Mouse (Mus musculus) MEL (cell line): ENCODE results near the gene Xrcc6.

Source experiments
- CTCF ChIP-seq, 3 experiments: IDR thresholded peaks in 2 of 3; conservative IDR thresholded peaks in 1 of 3; 2 replicates each; pipeline ENCODE4 v1.5.1; 2011 to 2012; ENCODE audit warnings: low read length in 3 of 3, low read depth in 2 of 3, mild to moderate bottlenecking in 2 of 3, improper control_type of control experiment in 1 of 3, inconsistent platforms in 1 of 3, mixed read lengths in 1 of 3, moderate library complexity in 1 of 3; ENCODE audit not compliant: control insufficient read depth in 1 of 3, insufficient read depth in 1 of 3, poor library complexity in 1 of 3, severe bottlenecking in 1 of 3
- EP300 ChIP-seq, 2 experiments: IDR thresholded peaks; 2 replicates each; pipeline ENCODE4 v1.6.1; 2011; ENCODE audit warnings: improper control_type of control experiment in 2 of 2, low read length in 2 of 2, low read depth in 1 of 2, mild to moderate bottlenecking in 1 of 2
- GABPA ChIP-seq: IDR thresholded peaks from 2 replicates; pipeline ENCODE4 v1.6.1; 2012; ENCODE audit warnings: low read depth, mild to moderate bottlenecking, inconsistent platforms, low read length, improper control_type of control experiment, moderate library complexity
- MAZ ChIP-seq: IDR thresholded peaks from 2 replicates; pipeline ENCODE4 v1.6.1; 2012; ENCODE audit warnings: low read depth, mild to moderate bottlenecking, inconsistent platforms, low read length, improper control_type of control experiment
- NELFE ChIP-seq: IDR thresholded peaks from 2 replicates; pipeline ENCODE4 v1.6.1; 2011; ENCODE audit warnings: low read depth, low read length, improper control_type of control experiment
- POLR2A ChIP-seq, 2 experiments: IDR thresholded peaks; 2 replicates each; pipeline ENCODE4 v1.6.1; 2011 to 2012; ENCODE audit warnings: low read length in 2 of 2, mild to moderate bottlenecking in 2 of 2, control low read depth in 1 of 2, improper control_type of control experiment in 1 of 2, low read depth in 1 of 2, moderate library complexity in 1 of 2; ENCODE audit not compliant: control insufficient read depth in 1 of 2, insufficient read depth in 1 of 2, poor library complexity in 1 of 2
- TBP ChIP-seq: IDR thresholded peaks from 2 replicates; pipeline ENCODE4 v1.8.0; 2011; ENCODE audit warnings: low read depth, low read length, improper control_type of control experiment
- TCF12 ChIP-seq: IDR thresholded peaks from 2 replicates; pipeline ENCODE4 v1.6.1; 2014; ENCODE audit warnings: low read depth, mild to moderate bottlenecking, inconsistent platforms, low read length, improper control_type of control experiment, moderate library complexity
- ZNF384 ChIP-seq: IDR thresholded peaks from 2 replicates; pipeline ENCODE4 v1.6.1; 2012; ENCODE audit warnings: low read depth, mild to moderate bottlenecking, inconsistent platforms, low read length, improper control_type of control experiment

DNA sequence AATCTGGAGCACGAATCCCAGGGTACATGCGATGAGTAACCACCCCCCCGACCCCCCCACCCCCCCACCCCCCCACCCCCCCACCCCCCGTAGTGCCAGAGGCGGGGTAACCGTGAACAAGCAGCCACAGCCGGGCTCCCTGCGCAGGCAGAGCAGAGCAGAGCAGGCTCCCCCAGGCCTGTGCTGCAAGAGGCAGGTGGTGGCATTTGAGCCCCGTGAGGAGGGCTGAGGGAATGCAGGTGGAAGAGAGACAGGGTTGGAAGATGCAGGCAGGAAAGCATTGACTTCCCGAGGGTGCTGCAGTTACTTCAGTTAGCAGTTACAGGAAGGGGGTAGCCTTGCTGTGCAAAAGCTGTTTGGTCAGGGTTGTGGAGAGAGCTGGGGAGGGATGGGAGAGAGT is 99.6 kb downstream of the Xrcc6 start:
- TF ChIP-seq TCF12, result no peak
- no peak for TF ChIP-seq GABPA
- no peak for TF ChIP-seq CTCF (IDR thresholded peaks at IDR 0.05 in 2 of 3, conservative IDR thresholded peaks at IDR 0.05 in 1 of 3; ENCODE audit: control insufficient read depth in 1 of 3, insufficient read depth in 1 of 3, low read depth in 2 of 3, low read length in 3 of 3, poor library complexity in 1 of 3, severe bottlenecking in 1 of 3)
- no peak for TF ChIP-seq ZNF384
- no peak for TF ChIP-seq NELFE
- no peak for TF ChIP-seq MAZ
- TF ChIP-seq POLR2A (IDR thresholded peaks at IDR 0.05; ENCODE audit: control insufficient read depth in 1 of 2, insufficient read depth in 1 of 2, low read depth in 1 of 2, low read length in 2 of 2, poor library complexity in 1 of 2), result no peak
- TF ChIP-seq TBP, result no peak
- TF ChIP-seq EP300 (IDR thresholded peaks at IDR 0.05; ENCODE audit: low read depth in 1 of 2, low read length in 2 of 2), result no peak
